Mouse (Mus musculus) layer of hippocampus, postnatal 14 days (tissue): ENCODE results near the gene Slc25a25. TPM values are rescaled to one million over a fixed set of nuclear protein-coding genes. Genes with fewer than 3 reads are reported as not detected.
A peak's percentile ranks its signal among the peaks of the same experiment; 100 is the strongest.

Experiments used
- DNase-seq, 2 experiments: peaks; one replicate each; pipeline ENCODE4 v3.0.0; 2021 to 2022; ENCODE audit warnings: low spot score in 2 of 2, mixed read lengths in 1 of 2
- total RNA-seq, 2 experiments: library from RNA; stranded (reverse); gene quantifications; 2 replicates each; pipeline ENCODE4 v1.2.3; 2021

The Slc25a25 gene
- total RNA-seq, 2 experiments from 2014 or later = 45.5 to 50.3 TPM

- peak; percentile 80 to 91 for DNase-seq
Measured at GRCm38 (mm10) chr2:32430701-32431676, 20.3 kb downstream of the Slc25a25 start.

- DNase-seq = no peak
Measured at GRCm38 (mm10) chr2:32429215-32429891, 21.9 kb downstream of the Slc25a25 start.

- DNase-seq = peak in 1 of 2 experiments; percentile 66
Measured at GRCm38 (mm10) chr2:32428262-32428722, 23.0 kb downstream of the Slc25a25 start.

- DNase-seq = no peak
Measured at GRCm38 (mm10) chr2:32427720-32428119, 23.5 kb downstream of the Slc25a25 start.

- no peak for DNase-seq
Measured at GRCm38 (mm10) chr2:32426141-32426540, 25.1 kb downstream of the Slc25a25 start.

- DNase-seq = no peak
Measured at GRCm38 (mm10) chr2:32425568-32425967, 25.7 kb downstream of the Slc25a25 start.

- DNase-seq = no peak
Measured at GRCm38 (mm10) chr2:32424796-32425195, 26.4 kb downstream of the Slc25a25 start.

- DNase-seq = peak in 1 of 2 experiments; percentile 37
Measured at GRCm38 (mm10) chr2:32423481-32424331, 27.5 kb downstream of the Slc25a25 start.

- no peak for DNase-seq
Measured at GRCm38 (mm10) chr2:32421851-32422251, 29.4 kb downstream of the Slc25a25 start.

- no peak for DNase-seq
Measured at GRCm38 (mm10) chr2:32420647-32421046, 30.6 kb downstream of the Slc25a25 start.

- DNase-seq = no peak
Measured at GRCm38 (mm10) chr2:32420066-32420608, 31.1 kb downstream of the Slc25a25 start.

GRCm38 (mm10) chr2:32419359-32419758 is 31.9 kb downstream of the Slc25a25 start:
- no peak for DNase-seq

- no peak for DNase-seq
Measured at GRCm38 (mm10) chr2:32418430-32419151, 32.7 kb downstream of the Slc25a25 start.

GRCm38 (mm10) chr2:32417486-32417885 is 33.8 kb downstream of the Slc25a25 start:
- DNase-seq = no peak

GRCm38 (mm10) chr2:32416556-32416955 is 34.7 kb downstream of the Slc25a25 start:
- DNase-seq = no peak

- DNase-seq = no peak
Measured at GRCm38 (mm10) chr2:32415801-32416200, 35.4 kb downstream of the Slc25a25 start.

GRCm38 (mm10) chr2:32413936-32414335 is 37.3 kb downstream of the Slc25a25 start:
- DNase-seq = no peak

GRCm38 (mm10) chr2:32412742-32413531 is 38.3 kb downstream of the Slc25a25 start:
- DNase-seq = no peak

- DNase-seq = no peak
Measured at GRCm38 (mm10) chr2:32411407-32411806, 39.8 kb downstream of the Slc25a25 start.
